Mouse (Mus musculus): ENCODE results near the gene Glb1. TPM values are rescaled to one million over a fixed set of nuclear protein-coding genes. Genes with fewer than 3 reads are reported as not detected.

Gene Glb1
- polyA plus RNA-seq, 1 experiment from 2014 or later: 47.7 TPM

DNA sequence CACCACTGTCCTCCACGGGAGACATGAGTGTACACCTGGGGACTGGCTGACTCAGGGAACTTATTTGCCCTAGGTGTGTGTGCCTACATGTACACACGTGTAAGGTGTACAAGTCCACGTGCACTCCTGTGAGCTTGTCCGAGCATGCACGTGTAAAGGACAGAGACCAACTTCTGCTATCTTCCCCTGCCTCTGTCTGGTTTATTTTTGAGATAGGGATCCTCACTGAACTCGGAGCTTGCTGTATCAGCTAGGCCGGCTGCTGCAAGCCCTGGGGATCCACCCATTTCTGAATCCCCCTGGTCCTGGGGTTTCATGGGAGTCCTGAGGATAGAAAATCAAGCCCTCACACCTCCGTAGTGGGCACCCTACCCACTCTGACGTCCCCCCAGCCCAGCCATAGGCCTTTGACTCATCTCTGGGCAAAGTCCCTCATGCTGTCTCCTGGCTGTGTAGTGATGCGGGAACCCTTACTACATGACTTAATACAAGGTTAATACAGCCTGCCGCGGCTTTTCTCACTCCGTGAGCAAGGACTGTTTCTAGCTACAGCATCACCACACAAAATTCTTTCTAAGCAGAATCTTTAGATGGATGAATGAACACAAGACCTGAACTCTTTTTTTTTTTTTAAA, 48.4 kb downstream of the Glb1 start:
- no peaks in the 10 kb centered on the region for H3K27me3 ChIP-seq
- WGBS: 80% methylated on average over 13 of the region's 13 CpGs

GRCm38 (mm10) chr9:114451615-114452014, 50.7 kb downstream of the Glb1 start:
- no peak overlapping the region for H3K4me2 ChIP-seq
- no peaks in the 10 kb centered on the region for H3K9me3 ChIP-seq
- H3K27ac ChIP-seq: no peak overlapping the region
- H3K36me3 ChIP-seq: no peaks in the 10 kb centered on the region
- no peaks in the 10 kb centered on the region for H3K27me3 ChIP-seq
- no peak overlapping the region for H3K4me3 ChIP-seq
- H3K4me1 ChIP-seq: no peaks in the 10 kb centered on the region
- H3K9ac ChIP-seq: no peak overlapping the region
- WGBS: 75% methylated on average over 7 of the region's 7 CpGs
- ATAC-seq (ENCODE audit: borderline replicate concordance, extremely low read depth, low FRiP score, low TSS enrichment): no peak

More for the DNA sequence above, 48.4 kb downstream of the Glb1 start:
- Histone ChIP-seq H3K4me1 (no peaks in the 10 kb centered on the region), H3K9me3 (no peaks in the 10 kb centered on the region), H3K9ac (no peak overlapping the region), H3K4me2 (no peak overlapping the region), H3K4me3 (no peak overlapping the region), H3K36me3 (no peaks in the 10 kb centered on the region), H3K27ac (no peak overlapping the region)
- no peak for ATAC-seq (ENCODE audit: borderline replicate concordance, extremely low read depth, low FRiP score, low TSS enrichment)

- no peaks in the 10 kb centered on the region for H3K27me3 ChIP-seq
- no peak overlapping the region for H3K9ac ChIP-seq
- H3K4me2 ChIP-seq: no peak overlapping the region
- H3K4me1 ChIP-seq: no peaks in the 10 kb centered on the region
- no peak overlapping the region for H3K4me3 ChIP-seq
- H3K9me3 ChIP-seq: no peaks in the 10 kb centered on the region
- no peak overlapping the region for H3K27ac ChIP-seq
- peaks cover 3% of the 10 kb centered on the region for H3K36me3 ChIP-seq
- WGBS: 82% methylated on average over 6 of the region's 6 CpGs
- no peak for ATAC-seq (ENCODE audit: borderline replicate concordance, extremely low read depth, low FRiP score, low TSS enrichment)
These were observed 51.5 kb downstream of the Glb1 start for GRCm38 (mm10) chr9:114452418-114452817.

DNA sequence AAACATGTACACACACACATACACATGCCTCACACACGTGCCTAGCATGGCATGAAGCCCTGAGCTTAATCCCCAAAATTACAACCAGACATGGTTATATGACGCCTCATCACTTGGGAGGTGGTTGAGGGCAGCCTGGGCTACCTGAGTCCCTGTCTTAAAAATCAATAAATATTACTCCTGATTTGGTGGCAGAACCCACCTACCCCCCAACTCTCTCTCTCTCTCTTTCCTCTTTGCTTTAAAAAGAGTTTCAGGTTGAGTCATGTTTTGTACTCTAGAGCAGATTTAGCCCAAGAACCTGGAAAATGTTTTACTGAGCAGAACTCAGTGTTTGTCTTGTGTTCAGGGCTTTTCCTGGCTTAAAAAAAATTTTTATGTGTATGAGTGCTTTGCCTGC, 54.5 kb downstream of the Glb1 start:
- H3K9ac ChIP-seq: no peak overlapping the region
- H3K9me3 ChIP-seq: no peaks in the 10 kb centered on the region
- H3K4me1 ChIP-seq: no peaks in the 10 kb centered on the region
- no peak overlapping the region for H3K4me3 ChIP-seq
- no peak overlapping the region for H3K4me2 ChIP-seq
- H3K27me3 ChIP-seq: no peaks in the 10 kb centered on the region
- no peak overlapping the region for H3K27ac ChIP-seq
- peaks cover 15% of the 10 kb centered on the region for H3K36me3 ChIP-seq
- ATAC-seq (ENCODE audit: borderline replicate concordance, extremely low read depth, low FRiP score, low TSS enrichment): no peak
- 82% methylated on average over 2 of the region's 2 CpGs for WGBS

DNA sequence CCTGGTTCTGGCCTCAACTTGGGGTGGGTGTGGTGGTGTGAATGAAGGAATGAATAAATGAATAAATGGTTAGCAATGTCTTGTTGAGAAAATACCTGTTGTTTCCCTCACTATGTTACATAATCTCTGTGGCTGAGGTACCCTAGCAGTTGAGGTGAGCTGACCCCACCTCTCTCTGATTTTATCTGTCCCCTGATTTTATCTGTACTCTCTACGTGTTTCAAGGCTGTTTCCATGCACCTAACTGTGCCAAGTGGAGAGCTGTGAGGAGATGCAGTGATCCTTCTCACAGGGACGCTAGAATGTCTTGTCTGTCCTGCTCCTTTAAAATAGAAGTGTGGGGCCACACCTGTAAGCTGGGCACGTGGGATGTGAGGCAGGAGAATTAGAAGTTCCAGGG, 57.6 kb downstream of the Glb1 start:
- Histone ChIP-seq H3K4me2 (no peak overlapping the region), H3K9ac (no peak overlapping the region), H3K4me1 (no peaks in the 10 kb centered on the region), H3K27me3 (no peaks in the 10 kb centered on the region), H3K27ac (no peak overlapping the region), H3K4me3 (no peak overlapping the region), H3K36me3 (peaks cover 15% of the 10 kb centered on the region), H3K9me3 (no peaks in the 10 kb centered on the region)
- no peak for ATAC-seq (ENCODE audit: borderline replicate concordance, extremely low read depth, low FRiP score, low TSS enrichment)
- WGBS: 67% methylated on average over 3 of the region's 3 CpGs

DNA sequence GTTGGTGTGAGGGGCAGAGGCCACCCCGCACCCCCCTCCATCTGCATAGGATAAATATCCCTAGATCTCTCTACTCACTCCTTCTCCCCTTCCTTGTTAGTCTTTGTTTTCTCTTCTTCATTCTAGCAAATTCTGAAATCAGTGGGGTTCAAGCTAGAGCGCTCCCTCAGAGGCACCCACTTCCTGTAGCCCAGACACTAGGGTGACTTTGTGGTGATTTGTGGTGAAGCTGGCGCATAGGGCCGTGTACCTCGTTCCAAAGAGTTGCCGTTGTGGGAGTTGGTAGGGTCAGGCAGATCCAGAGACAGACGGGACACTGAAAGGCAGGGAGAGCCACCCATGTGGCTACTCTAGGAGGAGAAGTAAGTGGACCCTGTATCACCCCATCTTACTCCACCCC, 61.7 kb downstream of the Glb1 start:
- ATAC-seq (ENCODE audit: borderline replicate concordance, extremely low read depth, low FRiP score, low TSS enrichment): no peak
- H3K36me3 ChIP-seq: peaks cover 14% of the 10 kb centered on the region
- no peaks in the 10 kb centered on the region for H3K27me3 ChIP-seq
- WGBS: 93% methylated on average over 7 of the region's 7 CpGs
- no peak overlapping the region for H3K9ac ChIP-seq
- no peaks in the 10 kb centered on the region for H3K4me1 ChIP-seq
- no peak overlapping the region for H3K4me3 ChIP-seq
- H3K4me2 ChIP-seq: no peak overlapping the region
- H3K9me3 ChIP-seq: no peaks in the 10 kb centered on the region
- H3K27ac ChIP-seq: no peak overlapping the region

GRCm38 (mm10) chr9:114465442-114465841, 64.6 kb downstream of the Glb1 start:
- no peak overlapping the region for H3K27ac ChIP-seq
- no peak overlapping the region for H3K9ac ChIP-seq
- peaks cover 3% of the 10 kb centered on the region; the same call in 1 of the 2 replicates for H3K36me3 ChIP-seq
- 61% methylated on average over 6 of the region's 6 CpGs for WGBS
- H3K27me3 ChIP-seq: no peaks in the 10 kb centered on the region
- no peak overlapping the region for H3K4me3 ChIP-seq
- no peaks in the 10 kb centered on the region for H3K9me3 ChIP-seq
- H3K4me1 ChIP-seq: no peaks in the 10 kb centered on the region
- no peak for ATAC-seq (ENCODE audit: borderline replicate concordance, extremely low read depth, low FRiP score, low TSS enrichment)
- no peak overlapping the region for H3K4me2 ChIP-seq

DNA sequence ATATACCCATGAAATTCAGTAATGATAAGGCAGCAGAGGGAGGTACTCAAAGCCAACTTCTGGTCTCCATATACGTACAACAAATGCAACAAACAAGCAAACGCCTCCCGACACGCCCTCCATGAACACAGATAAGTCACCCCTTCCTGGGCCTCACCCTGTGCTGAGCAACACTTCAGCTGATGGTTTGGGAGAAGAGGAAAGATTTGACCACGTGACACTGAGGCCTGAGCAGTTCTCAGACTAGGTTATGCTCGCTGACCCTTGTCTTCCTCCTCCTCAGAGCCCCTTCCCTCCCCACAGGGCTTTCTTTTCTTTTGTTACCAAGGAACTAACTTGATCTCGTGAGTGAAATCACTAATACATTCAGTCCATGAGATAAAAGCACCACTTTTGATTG, 66.0 kb downstream of the Glb1 start:
- 80% methylated on average over 7 of the region's 7 CpGs for WGBS
- Histone ChIP-seq H3K4me3 (no peak overlapping the region), H3K36me3 (peaks cover 3% of the 10 kb centered on the region; the same call in 1 of the 2 replicates), H3K4me1 (no peaks in the 10 kb centered on the region), H3K27me3 (no peaks in the 10 kb centered on the region), H3K27ac (no peak overlapping the region), H3K9ac (no peak overlapping the region), H3K9me3 (no peaks in the 10 kb centered on the region), H3K4me2 (no peak overlapping the region)
- ATAC-seq (ENCODE audit: borderline replicate concordance, extremely low read depth, low FRiP score, low TSS enrichment): no peak

DNA sequence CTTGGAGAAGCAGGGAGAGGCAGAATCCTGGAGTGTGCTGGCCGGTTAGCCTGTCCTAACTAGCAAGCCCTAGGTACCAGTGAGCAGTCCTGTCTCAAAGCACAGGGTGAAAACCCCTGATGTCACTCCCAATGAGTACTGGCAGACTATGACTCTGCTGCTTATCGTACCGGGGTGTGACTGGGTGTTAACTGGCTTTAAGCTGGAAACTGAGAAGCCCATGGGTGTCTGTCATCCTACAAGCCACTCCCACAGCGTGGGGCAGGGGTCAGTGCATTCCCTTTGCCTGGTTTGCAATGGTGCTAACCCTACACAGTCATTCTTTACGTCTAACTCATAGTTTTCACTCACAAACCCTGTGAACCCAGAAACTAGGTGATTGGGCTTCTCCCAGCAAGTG, 67.3 kb downstream of the Glb1 start:
- H3K4me1 ChIP-seq: no peaks in the 10 kb centered on the region
- no peak overlapping the region for H3K4me2 ChIP-seq
- WGBS: 76% methylated on average over 5 of the region's 5 CpGs
- H3K27me3 ChIP-seq: no peaks in the 10 kb centered on the region
- H3K9me3 ChIP-seq: no peaks in the 10 kb centered on the region
- H3K27ac ChIP-seq: no peak overlapping the region
- no peak for ATAC-seq (ENCODE audit: borderline replicate concordance, extremely low read depth, low FRiP score, low TSS enrichment)
- peaks cover 3% of the 10 kb centered on the region; the same call in 1 of the 2 replicates for H3K36me3 ChIP-seq
- no peak overlapping the region for H3K9ac ChIP-seq
- H3K4me3 ChIP-seq: no peak overlapping the region

- Histone ChIP-seq H3K36me3 (peaks cover 3% of the 10 kb centered on the region; the same call in 1 of the 2 replicates), H3K4me1 (no peaks in the 10 kb centered on the region), H3K9me3 (no peaks in the 10 kb centered on the region), H3K9ac (no peak overlapping the region), H3K4me3 (no peak overlapping the region), H3K27me3 (no peaks in the 10 kb centered on the region), H3K4me2 (no peak overlapping the region), H3K27ac (no peak overlapping the region)
- WGBS: 93% methylated on average over 4 of the region's 4 CpGs
- ATAC-seq (ENCODE audit: borderline replicate concordance, extremely low read depth, low FRiP score, low TSS enrichment): no peak
These were observed 67.8 kb downstream of the Glb1 start for GRCm38 (mm10) chr9:114468701-114469100.

DNA sequence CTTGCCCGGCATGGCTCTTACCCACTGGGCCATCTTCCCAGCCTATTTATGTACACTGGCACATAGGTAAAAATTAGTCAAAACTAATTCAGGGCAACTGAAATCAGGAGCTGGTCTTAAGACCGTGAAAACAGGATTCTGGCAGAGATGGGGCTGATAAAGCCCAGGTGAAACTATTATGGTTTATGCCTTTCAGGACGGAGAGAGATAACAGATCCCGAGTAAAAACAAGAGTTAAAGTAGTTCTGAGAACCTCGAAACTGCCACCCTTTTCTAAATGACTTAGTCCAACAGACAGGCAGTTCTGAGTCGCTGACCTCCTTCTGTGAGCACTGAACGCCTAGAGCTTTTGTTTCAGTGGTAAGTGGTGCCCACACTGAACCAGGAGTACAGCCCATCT, 71.0 kb downstream of the Glb1 start:
- Histone ChIP-seq H3K27ac (no peak overlapping the region), H3K9me3 (no peaks in the 10 kb centered on the region), H3K4me3 (no peak overlapping the region), H3K27me3 (no peaks in the 10 kb centered on the region), H3K4me2 (no peak overlapping the region), H3K9ac (no peak overlapping the region), H3K36me3 (no peaks in the 10 kb centered on the region), H3K4me1 (no peaks in the 10 kb centered on the region)
- ATAC-seq (ENCODE audit: borderline replicate concordance, extremely low read depth, low FRiP score, low TSS enrichment): no peak
- 73% methylated on average over 7 of the region's 7 CpGs for WGBS

- WGBS: 89% methylated on average over 9 of the region's 9 CpGs
These were observed 76.1 kb downstream of the Glb1 start for GRCm38 (mm10) chr9:114477019-114477418.

GRCm38 (mm10) chr9:114480940-114481339, 80.1 kb downstream of the Glb1 start:
- H3K4me2 ChIP-seq: no peak overlapping the region
- ATAC-seq (ENCODE audit: borderline replicate concordance, extremely low read depth, low FRiP score, low TSS enrichment): no peak
- H3K9me3 ChIP-seq: no peaks in the 10 kb centered on the region
- 69% methylated on average over 3 of the region's 3 CpGs for WGBS
- H3K9ac ChIP-seq: no peak overlapping the region
- no peaks in the 10 kb centered on the region for H3K4me1 ChIP-seq
- no peak overlapping the region for H3K4me3 ChIP-seq
- H3K27ac ChIP-seq: no peak overlapping the region
- H3K27me3 ChIP-seq: no peaks in the 10 kb centered on the region
- no peaks in the 10 kb centered on the region for H3K36me3 ChIP-seq

More at GRCm38 (mm10) chr9:114477019-114477418, 76.1 kb downstream of the Glb1 start:
- H3K4me1 ChIP-seq: no peaks in the 10 kb centered on the region
- no peaks in the 10 kb centered on the region for H3K9me3 ChIP-seq
- H3K4me2 ChIP-seq: no peak overlapping the region
- H3K4me3 ChIP-seq: no peak overlapping the region
- no peak overlapping the region for H3K9ac ChIP-seq
- no peak for ATAC-seq (ENCODE audit: borderline replicate concordance, extremely low read depth, low FRiP score, low TSS enrichment)
- no peak overlapping the region for H3K27ac ChIP-seq
- H3K27me3 ChIP-seq: no peaks in the 10 kb centered on the region
- no peaks in the 10 kb centered on the region for H3K36me3 ChIP-seq

Measured in lung, embryonic 15.5 days (tissue).